Mouse (Mus musculus): ENCODE results near the gene Gm10139. TPM values are rescaled to one million over a fixed set of nuclear protein-coding genes. Genes with fewer than 3 reads are reported as not detected.
"Not testable (repeated sequence)": the region's sequence is repeated elsewhere in the genome, so short reads cannot be mapped to it uniquely, and the experiment has no call there.

Gene Gm10139
- polyA plus RNA-seq (2015; fragmentation: Nextera tagmentation; extraction: Ambion mirVana), result not detected in 2 replicates

- H3K9me3 ChIP-seq; H3K9ac ChIP-seq; H3K4me3 ChIP-seq; H3K27ac ChIP-seq (replicated peaks); H3K4me2 ChIP-seq; H3K4me1 ChIP-seq; ATAC-seq (ENCODE audit: extremely low read depth, insufficient number of reproducible peaks, low FRiP score, low TSS enrichment); H3K36me3 ChIP-seq; H3K27me3 ChIP-seq (replicated peaks): not testable (repeated sequence)
- WGBS, result 86% methylated on average over 1 of the region's 3 CpGs
Measured at GRCm38 (mm10) chr13:65512378-65512777, at the start of gene Gm10139. Gene Gm10139, plus strand, starts transcription at chr13:65512678.

- H3K27me3 ChIP-seq (replicated peaks); H3K9me3 ChIP-seq; H3K27ac ChIP-seq (replicated peaks); H3K9ac ChIP-seq; ATAC-seq (ENCODE audit: extremely low read depth, insufficient number of reproducible peaks, low FRiP score, low TSS enrichment); H3K4me3 ChIP-seq; H3K36me3 ChIP-seq; H3K4me1 ChIP-seq; H3K4me2 ChIP-seq: not testable (repeated sequence)
- 65% methylated on average over 4 of the region's 4 CpGs for WGBS
Measured at GRCm38 (mm10) chr13:65557636-65558035, 45.2 kb downstream of the Gm10139 start.

Other genes with a start within 250 kb of the Gm10139 start
- 6.7 and 8.3 TPM in 2 replicates for gene Zfp369, start 233.9 kb upstream of the Gm10139 start, polyA plus RNA-seq (2015; fragmentation: Nextera tagmentation; extraction: Ambion mirVana)

Measured in heart, embryonic 13.5 days (tissue).